Mouse (Mus musculus) limb, embryonic 11.5 days (tissue): ENCODE data around the gene Hist1h3c. TPM values are rescaled to one million over a fixed set of nuclear protein-coding genes. Genes with fewer than 3 reads are reported as not detected.

ENCODE experiments used
- ATAC-seq: fragments of 200-750 bp; cut with Nextera tagmentation; 2 replicates; pipeline ENCODE4 v1.8.0; 2017; ENCODE audit warnings: low read depth; ENCODE audit not compliant: insufficient number of reproducible peaks, low FRiP score, low TSS enrichment
- DNase-seq: peaks from one replicate; pipeline ENCODE4 v3.0.0-alpha.2; 2015; ENCODE audit warnings: low spot score
- H3K27ac ChIP-seq: fragments of 300-500 bp; sonication (generic); replicated peaks from 2 replicates; pipeline ENCODE4 v1.5.1; 2014; ENCODE audit warnings: low read depth, mild to moderate bottlenecking, low read length
- H3K27me3 ChIP-seq: fragments of 300-500 bp; sonication (generic); 2 replicates; pipeline ENCODE4 v1.6.1; 2014; ENCODE audit warnings: mild to moderate bottlenecking, low read length, mixed read lengths; ENCODE audit not compliant: control insufficient read depth, insufficient read depth
- H3K36me3 ChIP-seq: fragments of 300-500 bp; sonication (generic); 2 replicates; pipeline ENCODE4 v1.6.1; 2014; ENCODE audit warnings: mild to moderate bottlenecking, low read length, moderate library complexity, mixed read lengths; ENCODE audit not compliant: control insufficient read depth, insufficient read depth
- H3K4me1 ChIP-seq: fragments of 300-500 bp; sonication (generic); 2 replicates; pipeline ENCODE4 v1.6.1; 2014; ENCODE audit warnings: low read length, mixed read lengths; ENCODE audit not compliant: control insufficient read depth, insufficient read depth
- H3K4me2 ChIP-seq: fragments of 300-500 bp; sonication (generic); 2 replicates; pipeline ENCODE4 v1.6.1; 2014; ENCODE audit warnings: low read depth, mild to moderate bottlenecking, moderate library complexity; ENCODE audit not compliant: severe bottlenecking
- H3K4me3 ChIP-seq: fragments of 300-500 bp; sonication (generic); 2 replicates; pipeline ENCODE4 v1.5.1; 2014; ENCODE audit warnings: low read depth, low read length
- H3K9ac ChIP-seq: fragments of 300-500 bp; sonication (generic); 2 replicates; pipeline ENCODE4 v1.6.1; 2014; ENCODE audit warnings: mild to moderate bottlenecking, low read length
- H3K9me3 ChIP-seq: fragments of 300-500 bp; sonication (generic); 2 replicates; pipeline ENCODE4 v1.6.1; 2016; ENCODE audit warnings: low read length; ENCODE audit not compliant: control insufficient read depth
- WGBS: fragments of 180-500 bp; shearing (Covaris S2); extraction: QIAGEN DNeasy Blood & Tissue Kit; methylation state at CpG from one replicate; pipeline ENCODE4 v1.1.7; 2014; 5-methylcytosine and 5-hydroxymethylcytosine counted together
- microRNA-seq: library from miRNA; unstranded; fragments of <30 nt; microRNA quantifications from one replicate; pipeline ENCODE4, GENCODE M21; 2016
- polyA plus RNA-seq: library from polyadenylated mRNA; unstranded; fragments of >200 nt; fragmentation: Nextera tagmentation; extraction: Ambion mirVana; gene quantifications from 2 replicates; pipeline ENCODE4 v1.2.1, GENCODE M21; 2014

The Hist1h3c gene
- polyA plus RNA-seq, 1 experiment from 2014 or later = 13.3 TPM

DNA sequence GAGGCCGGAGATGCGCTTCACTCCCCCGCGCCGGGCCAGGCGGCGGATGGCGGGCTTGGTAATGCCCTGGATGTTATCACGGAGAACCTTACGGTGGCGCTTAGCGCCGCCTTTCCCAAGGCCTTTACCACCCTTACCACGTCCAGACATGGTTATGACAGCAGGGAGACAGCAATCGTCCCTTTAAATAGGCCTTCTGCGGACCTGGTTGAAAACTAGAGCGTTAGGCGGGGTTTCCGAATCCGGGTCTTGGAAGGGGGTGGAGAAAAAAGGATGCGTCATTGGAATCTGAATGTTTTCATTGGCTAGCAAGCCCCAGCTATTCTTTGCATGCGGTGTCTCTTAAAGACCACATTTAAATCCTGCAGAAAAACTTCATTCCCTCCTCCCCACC lies 47.1 kb downstream of the Hist1h3c start, which contains the start of gene Hist1h4c:
Hist1h4c (minus strand) TSS at position 155 of the 394 bp plus-strand sequence.
- no peaks in the 10 kb centered on the region for H3K4me1 ChIP-seq
- no peaks in the 10 kb centered on the region for H3K27me3 ChIP-seq
- peak within 1 kb of the TSS; percentile 55 for H3K4me2 ChIP-seq
- WGBS = 0% methylated on average over 16 of the region's 22 CpGs
- peak within 1 kb of the TSS; percentile 86 for H3K27ac ChIP-seq
- ATAC-seq = peak; percentile 96
- H3K36me3 ChIP-seq = no peaks in the 10 kb centered on the region
- peak within 1 kb of the TSS; percentile 74 for H3K9ac ChIP-seq
- no peaks in the 10 kb centered on the region for H3K9me3 ChIP-seq
- H3K4me3 ChIP-seq = peak within 1 kb of the TSS; percentile 37
- peak; percentile 100 for DNase-seq

DNA sequence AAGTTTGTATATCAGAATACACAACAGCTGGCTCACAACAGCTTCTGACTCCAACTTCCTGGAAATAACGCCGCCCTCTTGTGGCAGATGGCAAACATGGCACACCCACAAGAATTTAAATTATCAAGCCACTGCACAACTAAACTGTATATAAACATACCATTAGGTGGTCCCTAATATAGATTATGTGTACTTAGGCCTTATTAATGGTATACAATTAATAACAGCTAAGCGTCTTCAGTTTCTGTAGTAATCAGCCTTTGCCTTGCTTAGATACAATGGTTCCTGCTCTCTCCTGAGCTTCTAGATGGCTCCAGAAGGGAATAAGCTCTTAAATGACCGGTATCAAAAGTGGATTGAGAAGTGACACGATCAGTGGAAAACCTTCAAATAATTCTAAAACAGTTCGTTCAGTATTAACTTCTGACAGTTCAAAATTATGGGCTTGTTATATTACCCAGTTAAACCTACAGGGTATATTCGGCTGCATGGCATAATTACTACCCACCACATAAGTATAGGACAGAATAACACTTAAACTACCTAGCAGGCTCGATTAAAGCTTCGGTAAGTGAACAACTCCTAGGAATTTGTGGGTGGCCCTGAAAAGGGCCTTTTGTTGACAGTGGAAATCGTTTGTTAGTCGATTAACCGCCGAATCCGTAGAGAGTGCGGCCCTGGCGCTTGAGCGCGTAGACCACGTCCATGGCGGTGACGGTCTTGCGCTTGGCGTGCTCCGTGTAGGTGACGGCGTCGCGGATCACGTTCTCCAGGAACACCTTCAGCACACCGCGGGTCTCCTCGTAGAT lies 47.7 kb downstream of the Hist1h3c start:
- H3K27me3 ChIP-seq = no peaks in the 10 kb centered on the region
- H3K27ac ChIP-seq = peak overlapping the region; percentile 86
- H3K9ac ChIP-seq = peak overlapping the region; percentile 74
- WGBS = under 1% methylated on average over 22 of the region's 32 CpGs
- H3K36me3 ChIP-seq = no peaks in the 10 kb centered on the region
- no peaks in the 10 kb centered on the region for H3K4me1 ChIP-seq
- peak overlapping the region; percentile 55 for H3K4me2 ChIP-seq
- DNase-seq (peak; percentile 79), ATAC-seq (peak; percentile 83)
- H3K9me3 ChIP-seq = no peaks in the 10 kb centered on the region
- peak overlapping the region; percentile 37 for H3K4me3 ChIP-seq

- peak overlapping the region; percentile 45 for H3K27ac ChIP-seq
- no peak overlapping the region for H3K4me3 ChIP-seq
- no peaks in the 10 kb centered on the region for H3K9me3 ChIP-seq
- no peaks in the 10 kb centered on the region for H3K36me3 ChIP-seq
- ATAC-seq (no peak), DNase-seq (peak; percentile 25)
- H3K4me2 ChIP-seq = peak overlapping the region; percentile 7; the same call in 1 of the 2 replicates
- peak overlapping the region; percentile 34; the same call in 1 of the 2 replicates for H3K9ac ChIP-seq
- no peaks in the 10 kb centered on the region for H3K27me3 ChIP-seq
- WGBS = 53% methylated on average over 15 of the region's 15 CpGs
- no peaks in the 10 kb centered on the region for H3K4me1 ChIP-seq
Observed at GRCm38 (mm10) chr13:23696061-23696474, 49.3 kb downstream of the Hist1h3c start.

DNA sequence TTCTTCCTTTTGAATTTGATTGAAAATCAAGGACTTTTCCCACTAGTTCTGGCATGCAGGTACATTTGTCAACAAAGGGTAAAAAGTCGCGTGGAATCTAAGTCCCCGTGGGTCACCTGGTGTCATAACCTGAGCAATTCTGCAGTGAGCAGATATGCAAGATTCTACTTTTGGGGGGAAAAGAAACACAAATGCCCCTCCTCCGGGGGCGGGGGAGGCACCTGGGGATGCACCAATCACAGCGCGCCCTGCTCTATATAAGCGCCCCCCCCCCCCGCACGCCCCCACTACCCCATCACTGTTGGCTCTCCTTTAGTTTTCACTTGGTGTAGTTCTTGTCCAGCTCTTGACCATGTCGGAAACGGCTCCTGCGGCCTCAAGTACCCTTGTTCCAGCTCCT lies 49.9 kb downstream of the Hist1h3c start, which contains the start of gene Hist1h1t:
Hist1h1t (plus strand) TSS at position 301 of the 400 bp plus-strand sequence.
- H3K27ac ChIP-seq = peak within 1 kb of the TSS; percentile 45
- no peaks in the 10 kb centered on the region for H3K4me1 ChIP-seq
- WGBS = 45% methylated on average over 13 of the region's 13 CpGs
- H3K4me3 ChIP-seq = no peak within 1 kb of the TSS
- peak within 1 kb of the TSS; percentile 7; the same call in 1 of the 2 replicates for H3K4me2 ChIP-seq
- DNase-seq (no peak), ATAC-seq (no peak)
- H3K9me3 ChIP-seq = no peaks in the 10 kb centered on the region
- peak within 1 kb of the TSS; percentile 34; the same call in 1 of the 2 replicates for H3K9ac ChIP-seq
- H3K27me3 ChIP-seq = no peaks in the 10 kb centered on the region
- no peaks in the 10 kb centered on the region for H3K36me3 ChIP-seq

Small RNAs within 50 kb of the gene (microRNA-seq; reads per million reads assigned to microRNA genes)
- not detected for gene Gm44314
- not detected for gene Gm44484

Other genes with a start within 250 kb of the Hist1h3c start
- 4.0 and 5.6 TPM in 2 replicates for gene Hist1h4h, start 214.6 kb downstream of the Hist1h3c start, polyA plus RNA-seq
- gene Hist1h2af, start 211.7 kb downstream of the Hist1h3c start, polyA plus RNA-seq = 5.1 and 7.9 TPM in 2 replicates
- gene Hist1h3g, start 210.2 kb downstream of the Hist1h3c start, polyA plus RNA-seq = 7.0 and 9.4 TPM in 2 replicates
- 0.79 and 1.0 TPM in 2 replicates for gene Hist1h2bh, start 202.2 kb downstream of the Hist1h3c start, polyA plus RNA-seq
- 1.4 and 2.0 TPM in 2 replicates for gene Hist1h3f, start 201.6 kb downstream of the Hist1h3c start, polyA plus RNA-seq
- gene Hist1h4f, start 194.0 kb downstream of the Hist1h3c start, polyA plus RNA-seq = 0.67 and 2.3 TPM in 2 replicates
- gene Hist1h1d, start 192.3 kb downstream of the Hist1h3c start, polyA plus RNA-seq = 0.54 and 0.56 TPM in 2 replicates
- gene Hist1h3e, start 183.2 kb downstream of the Hist1h3c start, polyA plus RNA-seq = 9.6 and 9.8 TPM in 2 replicates
- gene Hist1h2ae, start 174.4 kb downstream of the Hist1h3c start, polyA plus RNA-seq = 98.4 and 102 TPM in 2 replicates
- gene Hist1h2bg, start 174.2 kb downstream of the Hist1h3c start, polyA plus RNA-seq = 8.2 and 10.0 TPM in 2 replicates
- 4.5 and 5.4 TPM in 2 replicates for gene Hist1h2bf, start 171.4 kb downstream of the Hist1h3c start, polyA plus RNA-seq
- 2.2 and 3.1 TPM in 2 replicates for gene Hist1h2ad, start 171.2 kb downstream of the Hist1h3c start, polyA plus RNA-seq
- 12.6 and 13.2 TPM in 2 replicates for gene Hist1h3d, start 169.8 kb downstream of the Hist1h3c start, polyA plus RNA-seq
- gene Hist1h4d, start 164.0 kb downstream of the Hist1h3c start, polyA plus RNA-seq = 133 and 134 TPM in 2 replicates
- gene Hist1h2be, start 124.5 kb downstream of the Hist1h3c start, polyA plus RNA-seq = 3.1 and 3.9 TPM in 2 replicates
- 20.3 and 24.6 TPM in 2 replicates for gene Hist1h1e, start 123.0 kb downstream of the Hist1h3c start, polyA plus RNA-seq
- gene Hist1h2ac, start 61.7 kb downstream of the Hist1h3c start, polyA plus RNA-seq = 0.96 and 1.0 TPM in 2 replicates
- 19.9 and 21.1 TPM in 2 replicates for gene Hist1h2bc, start 61.4 kb downstream of the Hist1h3c start, polyA plus RNA-seq
- gene Hist1h1t, start 49.8 kb downstream of the Hist1h3c start, polyA plus RNA-seq = 0.28 TPM in 1 of 2 replicates, not detected in the other
- gene Hist1h4c, start 47.1 kb downstream of the Hist1h3c start, polyA plus RNA-seq = 6.6 and 7.9 TPM in 2 replicates
- gene Hfe, start 34.7 kb downstream of the Hist1h3c start, polyA plus RNA-seq = 2.1 and 3.7 TPM in 2 replicates
- 15.4 and 16.6 TPM in 2 replicates for gene Hist1h1c, start 6.8 kb downstream of the Hist1h3c start, polyA plus RNA-seq
- gene Hist1h2bb, start 1.1 kb upstream of the Hist1h3c start, polyA plus RNA-seq = 1.7 and 3.4 TPM in 2 replicates
- 63.8 and 65.5 TPM in 2 replicates for gene Hist1h2ab, start 5.5 kb upstream of the Hist1h3c start, polyA plus RNA-seq
- gene Hist1h3b, start 6.7 kb upstream of the Hist1h3c start, polyA plus RNA-seq = 7.5 and 12.0 TPM in 2 replicates
- gene Hist1h4b, start 11.4 kb upstream of the Hist1h3c start, polyA plus RNA-seq = 6.3 and 7.9 TPM in 2 replicates
- gene Hist1h4a, start 15.6 kb upstream of the Hist1h3c start, polyA plus RNA-seq = 0.35 and 0.78 TPM in 2 replicates
- 5.1 and 5.4 TPM in 2 replicates for gene Hist1h3a, start 16.8 kb upstream of the Hist1h3c start, polyA plus RNA-seq
- gene Hist1h1a, start 18.1 kb upstream of the Hist1h3c start, polyA plus RNA-seq = 2.8 and 4.1 TPM in 2 replicates
- 0.30 TPM in 1 of 2 replicates, not detected in the other for gene Trim38, start 24.3 kb upstream of the Hist1h3c start, polyA plus RNA-seq
- gene Slc17a2, start 61.4 kb upstream of the Hist1h3c start, polyA plus RNA-seq = not detected in 2 replicates
- gene Slc17a3, start 93.8 kb upstream of the Hist1h3c start, polyA plus RNA-seq = not detected in 2 replicates
- not detected in 2 replicates for gene Slc17a1, start 122.1 kb upstream of the Hist1h3c start, polyA plus RNA-seq
- gene Slc17a4, start 169.4 kb upstream of the Hist1h3c start, polyA plus RNA-seq = not detected in 2 replicates
- not detected in 2 replicates for gene Hist1h2ba, start 188.6 kb upstream of the Hist1h3c start, polyA plus RNA-seq
- not detected in 2 replicates for gene Hist1h2aa, start 188.9 kb upstream of the Hist1h3c start, polyA plus RNA-seq
- gene Scgn, start 245.6 kb upstream of the Hist1h3c start, polyA plus RNA-seq = not detected in 2 replicates